Mouse (Mus musculus): ENCODE data around the gene Zfp12.

DNA sequence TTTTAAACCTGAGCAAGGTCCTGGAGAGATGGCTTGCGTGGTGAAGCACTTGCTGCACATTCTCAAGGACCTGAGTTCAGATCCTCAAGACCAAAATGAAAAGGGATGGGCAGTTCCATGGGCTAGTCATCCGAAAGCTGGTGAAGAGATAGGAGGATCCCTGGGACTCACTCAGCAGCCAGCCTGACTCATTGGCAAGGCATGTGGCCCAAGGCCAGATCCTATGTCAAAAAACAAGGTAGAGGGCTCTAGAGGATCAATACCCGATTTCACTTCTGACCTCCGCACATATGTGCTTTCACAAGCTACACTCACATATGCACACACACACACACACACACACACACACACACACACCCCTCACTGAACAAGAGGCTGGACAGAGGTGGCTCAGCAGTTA lies 38.5 kb upstream of the Zfp12 start:
- TF ChIP-seq HCFC1 (IDR thresholded peaks at IDR 0.05; ENCODE audit: borderline replicate concordance, insufficient read depth, low read length) = no peak
- no peak for TF ChIP-seq ZC3H11A (IDR thresholded peaks at IDR 0.05; ENCODE audit: borderline replicate concordance, low read depth, low read length)
- no peak for TF ChIP-seq CHD2 (IDR thresholded peaks at IDR 0.05; ENCODE audit: low read depth, low read length)
- no peak for TF ChIP-seq MAFK (IDR thresholded peaks at IDR 0.05; ENCODE audit: insufficient read depth, low read depth, low read length)
- TF ChIP-seq ZNF384 (IDR thresholded peaks at IDR 0.05; ENCODE audit: low read depth, low read length) = no peak

Measured in ES-E14 (cell line).